Mouse (Mus musculus) lung, postnatal 0 days (tissue): ENCODE measurements around the gene Mul1. TPM values are rescaled to one million over a fixed set of nuclear protein-coding genes. Genes with fewer than 3 reads are reported as not detected.
"Not testable (repeated sequence)": the region's sequence is repeated elsewhere in the genome, so short reads cannot be mapped to it uniquely, and the experiment has no call there.

Experiments used
- ATAC-seq: fragments of 200-750 bp; cut with Nextera tagmentation; 2 replicates; pipeline ENCODE4 v1.8.0; 2017; ENCODE audit warnings: moderate library complexity
- DNase-seq: peaks from one replicate; pipeline ENCODE4 v3.0.0-alpha.2; 2016; ENCODE audit warnings: low spot score
- H3K27ac ChIP-seq: fragments of 300-500 bp; sonication (generic); 2 replicates; pipeline ENCODE4 v1.5.1; 2014; ENCODE audit warnings: antibody characterized with exemption, mild to moderate bottlenecking, low read length, mixed read lengths
- H3K27me3 ChIP-seq: fragments of 300-500 bp; sonication (generic); replicated peaks from 2 replicates; pipeline ENCODE4 v1.6.1; 2014; ENCODE audit warnings: low read length, mixed read lengths; ENCODE audit not compliant: insufficient read depth
- H3K36me3 ChIP-seq: fragments of 300-500 bp; sonication (generic); 2 replicates; pipeline ENCODE4 v1.6.1; 2014; ENCODE audit warnings: low read length, mixed read lengths; ENCODE audit not compliant: insufficient read depth
- H3K4me1 ChIP-seq: fragments of 300-500 bp; sonication (generic); 2 replicates; pipeline ENCODE4 v1.6.1; 2014; ENCODE audit warnings: antibody characterized with exemption, low read depth, low read length, mixed read lengths; ENCODE audit not compliant: insufficient read depth
- H3K4me2 ChIP-seq: fragments of 300-500 bp; sonication (generic); replicated peaks from 2 replicates; pipeline ENCODE4 v1.6.1; 2014; ENCODE audit warnings: low read depth, mild to moderate bottlenecking, low read length, moderate library complexity, mixed read lengths
- H3K4me3 ChIP-seq: fragments of 300-500 bp; sonication (generic); 2 replicates; pipeline ENCODE4 v1.5.1; 2014; ENCODE audit warnings: low read depth, low read length
- H3K9ac ChIP-seq: fragments of 300-500 bp; sonication (generic); replicated peaks from 2 replicates; pipeline ENCODE4 v1.6.1; 2014; ENCODE audit warnings: low read depth, mild to moderate bottlenecking
- H3K9me3 ChIP-seq: fragments of 300-500 bp; sonication (generic); 2 replicates; pipeline ENCODE4 v1.6.1; 2016; ENCODE audit warnings: low read length, mixed read lengths
- CTCF ChIP-seq: IDR thresholded peaks from 2 replicates; pipeline ENCODE4 v1.5.1; 2016; ENCODE audit warnings: antibody characterized with exemption, mild to moderate bottlenecking
- EP300 ChIP-seq: IDR thresholded peaks from 2 replicates; pipeline ENCODE4 v1.6.1; 2016; ENCODE audit warnings: antibody characterized with exemption, mild to moderate bottlenecking, control low read depth
- WGBS: fragments of 180-500 bp; shearing (Covaris S2); extraction: QIAGEN DNeasy Blood & Tissue Kit; methylation state at CpG from one replicate; pipeline ENCODE4 v1.1.7; 2014; 5-methylcytosine and 5-hydroxymethylcytosine counted together
- polyA plus RNA-seq: library from polyadenylated mRNA; unstranded; fragments of >200 nt; fragmentation: Nextera tagmentation; extraction: Ambion mirVana; gene quantifications from 2 replicates; pipeline ENCODE4 v1.2.1, GENCODE M21; 2015

Gene Mul1
- polyA plus RNA-seq, 1 experiment from 2014 or later = 12.3 TPM

- H3K4me1 ChIP-seq = no peaks in the 10 kb centered on the region
- WGBS = 64% methylated on average over 5 of the region's 5 CpGs
- DNase-seq (no peak), ATAC-seq (no peak)
- H3K27me3 ChIP-seq = no peaks in the 10 kb centered on the region
- H3K27ac ChIP-seq = no peak overlapping the region
- no peak overlapping the region for H3K4me3 ChIP-seq
- H3K9me3 ChIP-seq = peaks cover 5% of the 10 kb centered on the region; the same call in 1 of the 2 replicates
- TF ChIP-seq EP300 (no peak), CTCF (no peak)
- H3K36me3 ChIP-seq = no peaks in the 10 kb centered on the region
- H3K9ac ChIP-seq = no peak overlapping the region
- no peak overlapping the region for H3K4me2 ChIP-seq
Measured at GRCm38 (mm10) chr4:138416414-138416813, 18.1 kb upstream of the Mul1 start.

GRCm38 (mm10) chr4:138417882-138418281 lies 16.6 kb upstream of the Mul1 start:
- Histone ChIP-seq H3K4me3 (no peak overlapping the region), H3K4me1 (no peaks in the 10 kb centered on the region), H3K27ac (no peak overlapping the region), H3K9ac (no peak overlapping the region), H3K36me3 (no peaks in the 10 kb centered on the region), H3K9me3 (peaks cover 5% of the 10 kb centered on the region; the same call in 1 of the 2 replicates), H3K4me2 (no peak overlapping the region), H3K27me3 (no peaks in the 10 kb centered on the region)
- TF ChIP-seq CTCF = no peak
- no peak for TF ChIP-seq EP300
- DNase-seq = no peak
- ATAC-seq = no peak
- 77% methylated on average over 4 of the region's 4 CpGs for WGBS

- DNase-seq = no peak
- TF ChIP-seq EP300 (no peak), CTCF (no peak)
- Histone ChIP-seq H3K4me2 (no peak overlapping the region), H3K9me3 (peaks cover 5% of the 10 kb centered on the region; the same call in 1 of the 2 replicates), H3K4me1 (no peaks in the 10 kb centered on the region), H3K27me3 (no peaks in the 10 kb centered on the region), H3K36me3 (no peaks in the 10 kb centered on the region), H3K4me3 (no peak overlapping the region), H3K27ac (no peak overlapping the region), H3K9ac (no peak overlapping the region)
- no peak for ATAC-seq
- 44% methylated on average over 11 of the region's 11 CpGs for WGBS
Measured at GRCm38 (mm10) chr4:138418340-138418957, 16.0 kb upstream of the Mul1 start.

- no peaks in the 10 kb centered on the region for H3K4me1 ChIP-seq
- no peak overlapping the region for H3K27ac ChIP-seq
- WGBS = 78% methylated on average over 6 of the region's 6 CpGs
- H3K9ac ChIP-seq = no peak overlapping the region
- TF ChIP-seq EP300 (no peak), CTCF (no peak)
- no peaks in the 10 kb centered on the region for H3K27me3 ChIP-seq
- H3K4me2 ChIP-seq = no peak overlapping the region
- H3K36me3 ChIP-seq = no peaks in the 10 kb centered on the region
- H3K4me3 ChIP-seq = no peak overlapping the region
- no peaks in the 10 kb centered on the region for H3K9me3 ChIP-seq
- ATAC-seq = no peak
- DNase-seq = no peak
Measured at GRCm38 (mm10) chr4:138425028-138425427, 9.4 kb upstream of the Mul1 start.

- not testable (repeated sequence) for H3K27ac ChIP-seq, ATAC-seq, H3K9ac ChIP-seq, H3K27me3 ChIP-seq, H3K4me2 ChIP-seq, DNase-seq, H3K36me3 ChIP-seq, H3K9me3 ChIP-seq, H3K4me1 ChIP-seq, H3K4me3 ChIP-seq
- 93% methylated on average over 14 of the region's 14 CpGs for WGBS
Measured at GRCm38 (mm10) chr4:138425604-138426003, 8.9 kb upstream of the Mul1 start.

GRCm38 (mm10) chr4:138426778-138427705 lies 7.4 kb upstream of the Mul1 start:
- TF ChIP-seq EP300 (no peak), CTCF (peak; percentile 95)
- DNase-seq (peak; percentile 87), ATAC-seq (peak; percentile 68)
- Histone ChIP-seq H3K9me3 (no peaks in the 10 kb centered on the region), H3K9ac (no peak overlapping the region), H3K27me3 (no peaks in the 10 kb centered on the region), H3K4me2 (no peak overlapping the region; the same call in 1 of the 2 replicates), H3K27ac (0 out of 2 replicates have a peak overlapping the region, but pooled peaks have one; percentile 11), H3K36me3 (no peaks in the 10 kb centered on the region), H3K4me1 (no peaks in the 10 kb centered on the region), H3K4me3 (no peak overlapping the region)
- WGBS = 27% methylated on average over 22 of the region's 22 CpGs
